Mouse (Mus musculus) spleen, adult 2 months (tissue): ENCODE measurements around the gene H2-T3.

Experiments used
- CTCF ChIP-seq: fragments of 200-500 bp; IDR thresholded peaks from 2 replicates; pipeline ENCODE4 v1.5.1; 2011; ENCODE audit warnings: mild to moderate bottlenecking, inconsistent platforms; ENCODE audit not compliant: insufficient read depth, insufficient read length, insufficient replicate concordance; ENCODE audit errors: extremely low read depth
- POLR2A ChIP-seq: fragments of 200-500 bp; IDR thresholded peaks from 2 replicates; pipeline ENCODE4 v1.6.1; 2011; ENCODE audit warnings: low read depth, low read length, inconsistent platforms

- no peak for TF ChIP-seq CTCF
- TF ChIP-seq POLR2A = no peak
Measured at GRCm38 (mm10) chr17:36169753-36170152, 20.3 kb downstream of the H2-T3 start.
